Mouse (Mus musculus) thymus, postnatal 14 days (tissue): Measurements from ENCODE around the gene Atp7b.
A peak's percentile ranks its signal among the peaks of the same experiment; 100 is the strongest.

Source experiments
- DNase-seq: peaks from one replicate; pipeline ENCODE4 v3.0.0; 2021

Gene Atp7b

DNA sequence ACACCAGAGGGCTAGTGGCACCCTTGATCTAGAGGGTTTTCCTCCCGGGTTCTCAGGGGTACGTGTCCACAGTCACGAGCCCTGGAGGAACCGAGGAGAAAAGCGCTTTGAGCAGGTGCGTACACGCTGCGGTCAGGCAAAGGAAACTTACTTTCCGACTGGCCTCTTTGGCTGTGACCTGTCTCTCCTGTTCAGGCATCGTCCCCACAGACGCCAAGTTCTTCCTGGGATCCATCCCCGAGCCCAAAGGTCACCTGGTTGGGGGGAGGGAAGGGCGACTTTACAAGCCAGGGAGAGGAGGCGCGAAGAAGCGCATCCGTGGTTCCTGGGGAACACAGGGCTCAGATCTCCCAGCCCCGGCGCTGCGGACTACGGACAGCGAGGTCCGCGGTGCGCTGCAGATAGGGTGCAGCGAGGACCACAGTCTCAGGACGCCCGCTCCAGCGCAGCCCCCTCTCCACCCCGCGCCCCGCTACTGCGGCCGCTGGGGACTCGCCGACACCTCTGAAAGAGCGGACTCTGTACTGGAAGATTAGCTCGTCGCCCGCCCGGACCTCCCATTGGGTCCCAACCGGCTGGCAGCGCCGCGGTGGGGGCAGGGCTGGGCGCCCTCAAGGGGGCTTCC is at the start of gene Atp7b:
Atp7b (minus strand) TSS at position 485 of the 625 bp plus-strand sequence.
- DNase-seq = no peak

DNA sequence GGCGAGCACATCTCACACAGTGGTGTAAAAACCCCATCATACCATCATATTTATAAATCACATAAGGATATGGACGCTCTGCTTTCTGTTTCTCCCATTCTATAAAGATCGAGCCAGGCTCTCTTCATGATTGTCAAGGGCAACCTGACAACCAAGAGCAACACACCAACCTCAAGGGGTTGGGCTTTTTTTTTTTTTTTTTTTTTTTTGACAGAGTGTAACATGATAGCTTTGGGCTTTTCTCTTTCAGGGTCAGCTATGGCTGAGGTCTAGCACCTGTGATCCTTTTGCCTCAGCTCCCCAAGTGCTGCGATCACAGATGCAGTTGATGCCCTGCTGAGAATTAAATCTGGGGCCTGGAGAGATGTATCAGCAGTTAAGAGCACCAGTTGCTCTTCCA is 46.9 kb upstream of the Atp7b start:
- no peak for DNase-seq

DNA sequence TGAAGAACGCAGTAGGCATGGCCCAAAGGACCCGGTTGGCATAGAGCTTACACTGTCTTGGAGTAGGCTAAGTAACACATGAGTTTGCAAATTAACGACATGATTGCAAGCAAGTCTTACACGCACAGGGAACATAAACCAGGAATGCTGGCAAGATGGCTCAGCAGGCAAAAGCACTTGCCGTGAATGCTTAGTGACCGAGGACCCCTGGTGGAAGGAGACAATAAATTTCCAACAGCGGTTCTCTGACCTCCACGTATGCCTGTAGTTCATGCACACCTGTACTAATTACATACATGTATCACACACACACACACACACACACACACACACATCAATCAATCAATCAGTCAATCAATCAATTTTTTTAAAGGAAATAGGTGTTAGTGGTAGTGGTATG is 31.5 kb upstream of the Atp7b start:
- DNase-seq = no peak

DNA sequence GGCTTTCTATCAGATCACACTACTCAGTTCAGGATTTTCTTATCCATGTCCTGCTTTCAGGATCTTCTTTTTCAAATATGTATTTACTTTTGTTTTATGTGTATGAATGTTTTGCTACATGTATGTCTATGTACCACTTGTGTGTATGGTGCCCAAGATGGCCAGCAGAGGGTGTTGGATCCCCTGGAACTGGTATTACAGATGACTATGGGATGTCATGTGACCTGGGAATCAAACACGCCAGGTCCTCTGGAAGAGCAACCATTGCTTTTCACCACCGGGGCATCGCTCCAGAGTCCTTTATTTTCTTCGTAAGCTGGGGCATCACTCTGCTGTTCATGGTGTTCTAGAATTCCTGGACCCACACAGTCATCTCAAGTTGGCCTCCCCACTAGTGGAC is 29.1 kb upstream of the Atp7b start:
- DNase-seq = no peak

DNA sequence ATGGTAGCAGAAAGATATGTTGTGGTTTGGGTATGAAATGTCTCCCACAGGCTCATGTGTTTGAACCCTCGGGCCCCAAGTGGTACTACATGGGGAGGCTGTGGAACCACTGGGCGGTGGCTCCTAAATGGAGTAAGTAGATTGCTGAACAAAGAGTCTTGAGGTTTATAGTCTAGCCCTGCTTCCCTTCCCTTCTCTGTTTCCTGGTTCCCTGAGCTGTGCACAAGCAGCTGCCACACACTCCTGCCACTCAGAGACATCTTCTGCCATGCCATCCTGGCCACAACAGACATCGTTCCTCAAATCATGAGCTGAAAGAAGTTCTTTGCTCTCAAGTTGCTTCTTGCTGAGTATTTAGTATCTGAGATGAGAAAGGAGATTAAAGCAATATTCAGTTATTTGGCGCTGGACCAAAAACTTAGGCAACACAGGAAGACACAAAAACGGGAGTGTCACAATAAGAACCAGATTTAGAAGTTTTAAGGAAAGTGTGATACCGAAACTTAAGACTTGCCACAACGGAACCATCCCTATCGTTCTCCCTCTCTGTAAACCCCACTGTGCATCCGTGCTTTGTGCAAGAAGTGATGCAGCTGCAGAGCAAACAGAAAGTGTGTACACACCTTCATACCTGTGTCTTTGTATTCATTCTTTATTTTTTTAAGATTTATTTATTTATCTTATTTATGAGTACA is 19.4 kb upstream of the Atp7b start:
- DNase-seq = no peak

DNA sequence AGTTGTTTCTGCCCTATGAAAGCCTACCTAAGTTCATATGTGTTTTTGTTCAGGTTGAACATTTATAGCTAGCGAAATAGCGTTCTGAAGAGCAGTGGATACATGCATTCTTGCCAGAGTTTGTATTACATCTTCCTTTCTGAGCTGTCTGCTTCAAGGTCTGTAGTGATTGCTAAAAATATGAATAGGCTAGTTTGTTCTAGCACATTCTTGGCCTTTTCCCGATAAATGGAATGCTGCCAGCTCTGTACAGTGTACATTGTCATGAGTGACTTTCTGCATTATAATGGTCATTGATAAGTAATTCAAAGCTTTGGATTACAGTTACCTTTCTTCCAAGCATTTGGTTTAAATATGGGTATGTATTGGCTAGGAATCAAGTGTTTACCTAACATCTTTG is 1.0 kb upstream of the Atp7b start:
- no peak for DNase-seq

DNA sequence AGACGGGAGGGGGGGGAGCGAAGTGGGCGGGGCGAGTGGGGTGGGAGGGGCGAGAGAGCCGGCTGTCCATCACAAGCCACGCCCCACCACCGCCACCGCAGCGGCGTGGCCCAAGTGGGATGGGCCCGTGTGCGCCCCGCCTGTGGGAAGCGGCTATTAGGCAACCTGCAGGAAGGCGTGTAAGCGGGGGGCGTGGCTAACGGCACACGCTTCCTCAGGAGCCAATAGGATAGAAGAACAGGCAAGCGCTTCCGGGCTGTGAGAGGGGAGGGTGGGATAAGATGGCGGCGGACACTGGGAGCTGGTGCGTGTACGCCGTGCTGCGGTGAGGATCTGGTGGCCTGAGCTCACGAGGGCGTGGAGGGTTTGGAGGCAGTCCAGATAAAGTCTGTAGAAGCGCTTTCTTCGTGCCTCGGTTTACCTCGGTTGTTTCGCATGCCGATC is 363 bp upstream of the Atp7b start, which contains the start of gene Alg11:
Alg11 (plus strand) TSS at position 276 of the 444 bp plus-strand sequence.
- peak; percentile 96 for DNase-seq

DNA sequence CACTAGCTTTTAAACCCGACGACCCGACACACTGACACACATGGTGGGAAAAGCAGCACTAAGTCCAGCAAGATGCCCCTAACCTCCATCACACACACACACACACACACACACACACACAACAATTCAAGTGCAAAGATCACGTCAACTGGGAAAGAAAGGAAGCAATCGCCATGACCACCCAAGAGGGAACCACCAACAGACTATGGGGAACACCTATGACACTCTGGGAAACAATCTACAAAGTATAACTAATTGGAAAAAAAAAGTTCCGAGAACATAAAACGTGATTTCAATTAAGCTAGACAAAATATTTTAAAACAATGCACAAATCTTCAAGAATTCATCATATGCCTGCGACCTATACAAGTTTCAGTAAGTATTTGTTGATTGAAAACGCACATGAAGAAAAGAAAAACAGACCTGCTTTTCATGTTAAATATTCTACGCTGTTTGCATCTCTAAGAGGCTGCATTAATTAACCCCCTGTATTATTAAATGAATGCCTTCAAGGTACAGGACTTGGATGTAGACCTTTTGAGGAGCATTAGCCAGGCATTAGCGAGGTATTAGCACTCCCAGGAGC is 859 bp downstream of the Atp7b start:
- DNase-seq = no peak

DNA sequence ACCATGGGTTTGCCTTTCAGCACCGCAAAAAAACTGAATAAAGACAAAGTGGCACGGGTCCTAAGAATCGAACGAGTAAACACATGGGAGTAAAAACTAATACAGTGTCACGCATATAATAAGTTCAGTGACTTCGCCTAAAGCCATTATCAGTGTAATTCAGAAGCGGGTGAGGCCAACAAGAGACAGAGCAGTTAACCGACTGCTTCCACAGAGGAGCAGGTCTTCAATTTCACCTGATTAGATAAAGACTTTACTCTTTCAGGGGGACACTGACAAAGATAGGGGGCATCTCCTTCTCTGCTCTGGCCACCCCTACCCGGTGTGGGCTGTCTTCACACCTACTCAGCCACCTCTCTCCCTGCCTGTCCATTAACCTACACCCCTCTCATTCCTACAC is 1.7 kb downstream of the Atp7b start:
- DNase-seq = no peak

DNA sequence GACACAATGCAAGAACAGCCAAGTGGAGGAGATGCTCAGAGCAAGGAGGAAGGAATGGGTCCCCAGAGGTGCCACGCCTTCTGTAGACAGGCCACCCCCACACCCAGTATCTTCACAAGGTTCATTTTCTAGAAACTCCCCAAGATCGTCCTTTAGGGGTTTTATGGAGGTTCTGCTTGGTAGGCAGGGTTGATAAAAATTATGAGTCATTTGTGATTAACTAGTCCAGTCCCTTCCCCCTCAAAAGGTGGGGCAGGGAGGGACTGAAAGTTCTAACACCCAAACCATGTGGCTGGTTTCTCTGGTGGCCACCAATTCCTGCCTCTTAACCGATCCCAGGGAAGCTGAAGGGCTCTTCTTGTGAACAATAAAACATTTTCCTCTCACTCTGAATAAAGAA is 3.3 kb downstream of the Atp7b start:
- no peak for DNase-seq

DNA sequence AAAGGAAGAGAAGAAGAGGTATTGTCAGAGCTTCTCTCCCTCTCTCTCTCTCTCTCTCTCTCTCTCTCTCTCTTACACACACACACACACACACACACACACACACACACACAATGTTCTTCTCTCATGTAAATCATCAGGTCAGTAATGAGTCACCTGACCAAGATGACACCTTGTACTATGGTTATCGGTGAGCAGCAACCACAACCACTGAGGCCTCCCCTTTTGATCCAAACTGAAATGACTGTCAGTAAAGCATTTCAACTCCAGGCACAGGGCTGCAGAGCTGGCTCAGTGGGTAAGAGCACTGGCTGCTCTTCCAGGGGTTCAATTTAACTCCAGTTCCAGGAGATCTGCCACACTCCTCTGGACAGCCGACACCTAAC is 4.6 kb downstream of the Atp7b start:
- DNase-seq = no peak

DNA sequence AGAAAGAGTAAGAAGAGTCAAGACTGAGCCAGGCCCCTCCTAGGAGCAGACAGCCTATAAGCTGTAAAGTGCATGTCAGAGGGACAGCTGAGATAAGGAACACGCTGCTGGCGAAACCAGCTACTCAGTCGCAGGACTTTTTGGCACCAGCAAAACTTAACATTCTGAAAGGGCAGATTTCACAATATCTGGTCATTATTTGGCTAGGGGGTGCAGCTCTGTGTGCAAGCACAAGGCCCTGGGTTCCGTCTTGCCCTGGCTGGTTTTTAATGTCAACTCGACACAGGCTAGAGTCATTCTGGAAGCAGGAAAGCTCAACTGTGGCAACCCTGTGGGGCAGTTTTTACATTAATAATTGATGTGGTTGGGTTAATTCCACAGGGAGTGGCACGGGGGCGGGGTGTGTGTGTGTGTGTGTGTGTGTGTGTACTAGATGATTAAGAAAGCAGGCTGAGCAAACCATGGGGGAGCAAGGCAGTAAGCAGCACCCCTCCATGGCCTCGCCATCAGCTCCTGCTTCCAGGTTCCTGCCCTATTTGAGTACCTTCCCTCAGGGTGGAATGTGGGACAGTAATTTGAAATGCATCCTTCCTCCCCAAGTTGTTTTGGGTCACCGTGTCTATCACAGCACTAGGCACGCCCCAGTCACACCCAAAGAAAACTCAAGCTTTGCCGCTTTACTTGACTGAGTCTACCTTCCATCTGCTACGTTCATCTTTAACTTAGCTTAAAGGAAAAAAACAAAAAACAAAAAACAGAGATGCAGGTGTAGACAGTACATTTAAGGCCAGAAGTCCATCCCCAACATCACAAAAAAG is 5.2 kb downstream of the Atp7b start:
- DNase-seq = no peak

DNA sequence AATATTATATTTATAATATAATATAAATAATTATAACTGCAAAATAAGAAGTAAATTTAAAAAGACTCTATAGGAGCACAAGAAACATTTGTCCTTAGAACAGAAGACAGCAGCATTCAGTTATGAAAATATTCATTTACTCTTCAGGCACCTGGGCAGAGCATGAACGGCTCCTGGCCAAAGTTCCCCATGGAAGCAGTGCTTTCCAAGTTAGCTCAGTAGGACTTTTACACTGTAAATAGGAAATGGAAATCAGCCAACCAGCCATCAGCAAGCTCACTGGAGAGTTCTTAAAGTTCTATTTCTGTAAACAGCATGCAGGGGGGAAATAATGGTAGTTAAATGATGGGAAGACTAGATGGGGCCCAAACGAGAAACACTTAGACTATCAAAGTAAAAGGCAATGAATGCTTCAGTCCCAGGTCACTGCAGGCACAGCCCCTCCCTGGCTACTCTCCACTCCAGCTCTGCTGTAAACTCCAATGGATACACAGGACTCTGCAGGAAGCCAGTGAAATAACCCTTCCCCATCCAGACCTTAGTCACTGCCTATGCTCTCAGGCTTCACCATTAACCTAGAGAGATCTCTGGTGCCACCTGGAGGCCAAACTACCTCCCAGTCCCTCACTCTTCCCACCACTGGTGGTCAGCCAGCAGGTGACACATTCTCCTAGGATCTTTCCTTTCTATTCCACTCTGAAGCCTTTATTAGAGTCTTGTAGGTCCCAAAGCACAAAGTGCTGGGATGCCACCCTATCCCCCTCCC is 12.2 kb downstream of the Atp7b start:
- peak; percentile 54 for DNase-seq

DNA sequence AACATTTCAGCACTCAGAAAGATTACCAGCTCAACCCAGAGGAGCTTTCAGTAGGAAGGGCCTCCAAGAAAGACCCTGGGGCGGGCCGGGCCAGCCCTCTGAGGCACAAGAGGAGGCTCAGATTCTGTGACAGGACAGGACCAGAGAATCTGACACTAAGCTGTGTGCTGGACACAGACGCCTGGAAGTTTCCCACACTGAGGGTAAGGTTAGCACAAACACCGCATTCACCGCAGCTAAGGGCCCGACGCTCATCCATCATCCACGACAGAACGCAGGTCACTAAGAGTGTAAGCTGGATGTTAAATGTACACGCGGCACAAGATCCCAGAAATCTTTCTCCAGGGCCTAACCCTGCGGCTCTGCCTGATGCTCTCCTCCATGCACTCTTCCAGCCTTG is 16.4 kb downstream of the Atp7b start:
- DNase-seq = no peak

DNA sequence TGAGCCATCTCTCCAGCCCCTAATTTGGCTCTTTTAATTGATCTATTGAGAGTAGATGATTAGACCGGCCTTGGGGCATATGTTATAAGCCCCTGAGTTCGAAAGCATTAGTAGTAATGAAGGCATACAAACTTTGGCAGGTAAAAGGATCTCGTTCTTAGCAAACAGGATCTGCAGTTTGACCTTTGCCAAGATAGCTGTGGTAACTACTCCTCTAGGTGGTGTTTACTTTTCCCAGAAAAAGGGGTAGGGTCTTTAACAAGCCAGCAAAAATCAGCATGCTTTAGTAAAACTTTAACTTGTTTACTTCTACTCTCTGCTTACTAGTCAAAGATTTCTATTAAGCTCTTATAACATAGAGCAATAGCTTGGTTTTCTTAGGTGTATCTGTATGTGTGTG is 17.6 kb downstream of the Atp7b start:
- no peak for DNase-seq

DNA sequence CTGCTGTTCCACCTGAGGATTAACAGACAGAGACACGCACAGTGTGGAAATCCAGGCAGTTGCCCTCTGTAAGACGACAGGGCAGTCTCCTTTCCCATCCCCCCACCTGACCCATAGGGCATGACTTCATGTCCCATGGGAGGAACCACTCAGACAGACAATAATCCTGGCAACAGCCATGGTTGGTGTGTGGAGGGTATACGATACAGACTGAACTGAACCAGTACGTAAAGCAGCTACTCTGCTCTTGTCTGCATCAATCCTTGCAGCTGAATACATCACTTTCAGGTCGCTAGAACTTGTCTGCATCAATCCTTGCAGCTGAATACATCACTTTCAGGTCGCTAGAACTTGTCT is 20.0 kb downstream of the Atp7b start:
- no peak for DNase-seq

DNA sequence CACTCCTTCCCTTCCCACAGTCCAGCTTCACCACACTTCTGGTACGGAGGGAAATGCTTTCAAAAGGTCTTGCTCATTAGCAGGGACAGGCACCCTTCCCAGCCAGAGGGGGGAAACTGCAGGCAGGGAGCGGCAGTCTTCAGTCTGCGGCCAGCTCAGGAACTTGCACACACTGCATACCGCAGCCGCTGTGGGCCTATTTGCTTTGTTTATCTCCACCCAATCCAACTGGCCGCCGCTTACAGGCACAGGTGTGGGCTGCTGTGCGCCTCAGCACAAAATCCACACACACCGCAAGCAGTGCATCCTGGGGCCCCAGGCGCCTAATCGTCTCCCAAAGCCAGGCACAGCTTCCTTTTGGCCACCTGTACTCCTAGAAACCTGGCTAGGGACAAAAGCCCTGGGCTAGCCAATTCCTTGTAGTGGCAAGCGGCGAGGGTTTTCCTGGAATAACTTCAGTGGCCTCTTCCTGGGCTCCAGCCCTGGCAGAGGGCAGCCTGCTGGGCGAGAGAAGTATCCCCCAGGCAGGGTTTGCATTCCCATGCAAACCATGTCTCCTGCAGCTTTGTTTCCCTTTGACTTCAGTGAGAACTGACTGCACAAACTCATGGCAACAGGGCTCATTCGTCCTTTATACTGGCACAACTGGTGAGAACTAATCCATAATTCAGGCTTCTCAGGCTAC is 20.5 kb downstream of the Atp7b start:
- no peak for DNase-seq

DNA sequence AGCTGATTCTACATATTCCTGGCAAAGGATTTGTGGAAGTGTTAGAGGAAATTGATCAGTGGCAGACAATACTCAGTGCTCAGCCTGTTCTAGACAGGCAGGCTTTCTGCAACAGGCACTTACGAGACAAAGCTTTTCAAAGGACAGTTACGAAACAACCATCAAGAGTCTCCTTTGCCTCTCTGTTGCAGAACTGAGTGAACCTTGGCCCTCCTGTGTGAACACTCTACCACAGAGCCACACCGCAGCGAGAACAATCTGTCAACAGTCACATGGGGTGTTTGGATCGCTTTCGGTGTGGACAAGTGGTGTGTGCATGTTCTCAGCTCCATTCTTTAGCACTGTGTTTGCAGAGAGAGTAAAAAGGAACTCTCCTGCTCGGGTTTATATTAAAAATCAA is 23.1 kb downstream of the Atp7b start:
- DNase-seq = no peak

DNA sequence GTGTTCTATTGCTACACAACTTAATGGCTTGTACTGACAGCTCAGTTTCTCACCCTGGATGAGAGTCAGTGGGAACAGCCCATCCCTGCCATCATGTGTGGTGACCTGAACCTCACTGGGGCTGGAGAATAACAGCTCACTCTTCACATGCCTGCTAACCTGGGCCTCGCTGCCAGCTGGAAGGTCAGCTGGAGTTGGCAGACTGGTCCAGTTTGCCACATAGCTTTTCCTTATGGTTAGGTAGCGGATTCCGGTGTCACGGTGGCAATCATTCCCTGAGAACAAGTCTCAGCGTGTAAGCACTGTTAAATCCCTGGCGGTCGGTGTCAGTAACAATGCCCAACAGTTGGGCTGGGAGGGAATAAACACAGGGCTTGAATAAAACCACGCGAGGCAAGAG is 24.0 kb downstream of the Atp7b start:
- no peak for DNase-seq

DNA sequence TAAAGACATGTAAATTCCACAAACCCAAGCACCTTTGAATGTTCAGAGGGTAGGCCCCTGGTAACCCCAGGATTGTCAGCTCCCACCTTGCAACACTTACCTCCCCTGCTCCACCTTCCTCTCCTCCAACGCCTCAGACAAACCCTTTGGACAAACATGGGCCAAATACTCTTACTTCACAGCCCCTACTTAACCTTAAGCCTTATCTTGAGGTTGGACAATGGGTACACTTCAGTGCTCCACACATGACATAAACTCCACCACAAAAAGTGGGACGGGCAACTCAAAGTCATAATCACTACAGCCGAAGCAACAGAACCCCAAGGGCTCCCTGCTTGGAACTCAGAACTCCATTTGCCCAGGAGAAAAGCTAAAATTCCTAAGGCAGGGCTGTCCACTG is 29.1 kb downstream of the Atp7b start:
- no peak for DNase-seq

DNA sequence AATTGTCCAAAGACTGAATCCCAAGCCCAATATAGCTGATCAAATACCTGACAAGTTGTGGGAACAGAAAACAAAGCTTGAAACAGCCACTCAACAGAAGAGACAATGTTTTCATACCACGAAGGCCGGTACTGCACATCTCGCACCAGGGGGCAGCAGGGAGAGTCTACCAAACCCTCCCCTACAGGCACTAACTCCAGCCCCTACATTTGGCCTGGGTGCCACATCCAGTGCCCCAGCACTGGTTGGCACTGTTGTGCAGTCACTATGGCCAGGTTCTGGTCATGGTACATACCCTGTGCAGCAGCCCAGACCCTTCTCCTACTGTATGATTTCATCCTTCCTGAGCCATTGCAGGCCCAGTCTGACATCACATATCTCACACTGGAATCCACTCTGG is 31.1 kb downstream of the Atp7b start:
- DNase-seq = no peak

DNA sequence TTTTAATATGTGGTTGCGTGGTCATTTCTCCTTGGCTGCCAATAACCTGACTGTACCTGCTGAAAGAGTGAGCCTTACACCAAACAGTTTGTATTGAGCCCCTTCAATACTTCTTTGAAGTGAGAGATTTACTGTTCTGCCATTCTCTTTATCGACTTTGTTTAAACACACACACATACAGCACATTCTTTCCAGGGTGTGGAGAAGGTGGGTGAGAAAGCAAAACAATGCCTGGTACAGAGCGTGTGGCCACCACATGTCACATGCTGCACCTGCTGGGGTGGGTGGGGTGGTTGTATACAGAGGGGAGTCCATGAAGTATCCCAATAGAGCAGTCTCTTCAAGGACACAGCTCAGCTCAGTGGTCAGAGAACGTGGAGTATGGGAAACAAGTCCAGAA is 34.9 kb downstream of the Atp7b start:
- no peak for DNase-seq
